In the genomic region with DNA sequence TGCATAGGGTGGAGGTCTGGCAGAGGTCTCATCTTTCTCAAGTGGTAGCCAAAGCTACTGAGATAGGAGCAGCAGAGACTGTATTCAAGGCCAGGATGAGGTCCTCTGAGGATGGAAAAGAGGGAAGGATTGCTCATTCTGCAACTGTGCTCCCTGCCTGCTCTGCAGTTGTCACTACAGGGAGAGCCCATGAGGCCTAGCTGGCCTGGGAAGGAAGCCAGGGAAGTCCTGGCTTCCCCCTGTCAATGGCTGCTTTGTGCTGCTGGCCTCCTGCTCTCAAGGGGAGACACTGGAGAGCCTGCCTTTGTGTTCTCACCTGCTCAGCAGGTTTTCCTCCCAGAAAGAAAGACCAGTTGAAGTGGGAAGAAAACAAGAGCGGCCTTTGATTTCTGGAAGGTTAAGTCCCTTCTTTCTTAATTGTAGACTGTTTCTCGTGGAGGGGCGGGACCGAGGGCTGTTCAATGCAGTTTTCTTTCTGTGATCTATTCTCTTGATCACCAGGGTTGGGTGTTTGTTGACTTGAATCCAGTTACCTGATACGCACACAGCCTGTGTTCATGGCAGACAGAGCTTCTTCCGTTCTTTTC, we compare ENCODE assay signal across 8 mouse cellular contexts.
DNase-seq lines count a peak whose midpoint lies in the region; ATAC-seq lines count a peak whose summit lies in the region.

No protein-coding gene starts in this region.

- WGBS in lung, embryonic 16.5 days, result 52% methylated on average over 6 of the region's 6 CpGs

- peak overlapping the region; percentile 16; the same call in 1 of the 2 replicates for H3K4me2 ChIP-seq in lung, embryonic 16.5 days (ENCODE audit: low read depth, low read length)

- DNase-seq in adrenal gland, postnatal 14 days, result peak; percentile 42
- DNase-seq in adrenal gland, adult 18-20 months (ENCODE audit: low spot score in 2 of 2), result no peak
- peak; percentile 47 to 58 for DNase-seq in right cerebral cortex, postnatal 10 days (ENCODE audit: low spot score in 2 of 2)
- DNase-seq in right cerebral cortex, postnatal 14 days, result no peak
- DNase-seq in heart, postnatal 4 days, result peak; percentile 50

- peak overlapping the region; percentile 94 for H3K27ac ChIP-seq in lung, embryonic 16.5 days (ENCODE audit: low read length)

- H3K9ac ChIP-seq in lung, embryonic 16.5 days (ENCODE audit: low read length), result peak overlapping the region; percentile 44

- no peaks in the 10 kb centered on the region for H3K36me3 ChIP-seq in lung, embryonic 16.5 days (ENCODE audit: control insufficient read depth, insufficient read depth, low read length)

- no peaks in the 10 kb centered on the region for H3K9me3 ChIP-seq in lung, embryonic 16.5 days (ENCODE audit: control insufficient read depth, low read length)

- H3K27me3 ChIP-seq in lung, embryonic 16.5 days (ENCODE audit: control insufficient read depth, insufficient read depth, low read depth, low read length), result no peaks in the 10 kb centered on the region

- peaks cover 38% of the 10 kb centered on the region for H3K4me1 ChIP-seq in lung, embryonic 16.5 days (replicated peaks; ENCODE audit: control insufficient read depth, insufficient read depth, low read length)

- ATAC-seq in lung, embryonic 16.5 days (ENCODE audit: low read depth), result peak; percentile 84
- ATAC-seq in megakaryocyte, adult 5-6 weeks (ENCODE audit: poor library complexity, severe bottlenecking), result no peak
- ATAC-seq in erythroblast, adult 5-6 weeks (replicated peaks; ENCODE audit: low FRiP score, poor library complexity, severe bottlenecking), result no peak

- 0 out of 2 replicates have a peak overlapping the region, but pooled peaks have one; percentile 5 for H3K4me3 ChIP-seq in lung, embryonic 16.5 days (ENCODE audit: low read length)

Comparison
In these comparisons a context has a peak if more than half of its experiments do, and no peak if none do; other contexts are left out.
1. DNase-seq: peak in adrenal gland, postnatal 14 days (single experiment), right cerebral cortex, postnatal 10 days (2 of 2) and heart, postnatal 4 days (single experiment); none in adrenal gland, adult 18-20 months (0 of 2) and right cerebral cortex, postnatal 14 days (single experiment).